Mouse (Mus musculus): ENCODE measurements around the gene Peli3. TPM values are rescaled to one million over a fixed set of nuclear protein-coding genes. Genes with fewer than 3 reads are reported as not detected.
"Not testable (repeated sequence)": the region's sequence is repeated elsewhere in the genome, so short reads cannot be mapped to it uniquely, and the experiment has no call there.

Gene Peli3
- 10 to 100 TPM in 1 of 26 experiments, 1 to 10 TPM in 25; 1.7 to 11.4 (median 5.2) TPM for total RNA-seq (2018; cell fraction: chromatin; rRNA removed)
- total RNA-seq (2018; cell fraction: cytosol; rRNA removed) = 1 to 10 TPM in 15 of 26 experiments, under 1 TPM in 11; 0.50 to 2.5 (median 1.1) TPM
- 1 to 10 TPM in 25 of 26 experiments, under 1 TPM in 1; 0.97 to 9.6 (median 3.2) TPM for total RNA-seq (2018; cell fraction: nucleus; rRNA removed)
- 0.82 to 2.1 TPM (median 1.7 TPM) in 3 replicates for polyA plus RNA-seq (2018)

GRCm38 (mm10) chr19:4942551-4943252 is at the start of gene Peli3:
Gene Peli3, minus strand, starts transcription at chr19:4943127.
- Histone ChIP-seq H3K27ac (no peak within 1 kb of the TSS), H3K36me3 (ENCODE audit: inconsistent target) (no peaks in the 10 kb centered on the region), H3K79me2 (ENCODE audit: inconsistent target) (no peaks in the 10 kb centered on the region), H3K4me3 (ENCODE audit: inconsistent target) (peak within 1 kb of the TSS; percentile 25)
- WGBS (ENCODE audit: missing documents) = 3% methylated on average over 50 of the region's 55 CpGs

- 18% methylated on average over 8 of the region's 8 CpGs for WGBS (ENCODE audit: missing documents)
- Histone ChIP-seq H3K79me2 (ENCODE audit: inconsistent target) (no peaks in the 10 kb centered on the region), H3K27ac (no peak overlapping the region), H3K36me3 (ENCODE audit: inconsistent target) (no peaks in the 10 kb centered on the region), H3K4me3 (ENCODE audit: inconsistent target) (no peak overlapping the region)
Measured at GRCm38 (mm10) chr19:4992371-4992770, 49.4 kb upstream of the Peli3 start.

GRCm38 (mm10) chr19:4990716-4991115 is 47.8 kb upstream of the Peli3 start:
- no peaks in the 10 kb centered on the region for H3K36me3 ChIP-seq (ENCODE audit: inconsistent target)
- 5% methylated on average over 22 of the region's 22 CpGs for WGBS (ENCODE audit: missing documents)
- no peak overlapping the region for H3K27ac ChIP-seq
- H3K4me3 ChIP-seq (ENCODE audit: inconsistent target) = no peak overlapping the region
- no peaks in the 10 kb centered on the region for H3K79me2 ChIP-seq (ENCODE audit: inconsistent target)

DNA sequence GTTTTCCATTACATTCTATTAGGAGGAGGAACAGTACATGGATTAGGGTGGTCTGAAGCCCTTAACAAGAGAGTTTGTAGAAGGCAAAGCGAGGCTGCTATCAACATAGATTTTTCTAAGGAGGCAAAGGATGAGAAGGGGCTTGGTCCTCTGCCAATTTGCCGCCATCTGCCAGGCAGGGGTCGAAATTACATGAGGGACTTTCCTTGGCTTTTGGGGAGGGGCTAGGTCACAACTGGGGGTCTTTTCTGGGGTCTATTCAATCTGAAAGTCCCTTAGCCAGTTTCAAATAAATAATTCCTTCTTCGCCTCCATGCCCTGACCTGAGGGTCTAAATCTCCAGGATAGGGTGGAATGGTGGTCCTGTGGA is 47.3 kb upstream of the Peli3 start, which contains the start of gene Npas4:
TSS of gene Npas4 (minus strand) at position 61 of the 370 bp plus-strand sequence.
- 27% methylated on average over 4 of the region's 4 CpGs for WGBS (ENCODE audit: missing documents)
- no peak within 1 kb of the TSS for H3K27ac ChIP-seq

DNA sequence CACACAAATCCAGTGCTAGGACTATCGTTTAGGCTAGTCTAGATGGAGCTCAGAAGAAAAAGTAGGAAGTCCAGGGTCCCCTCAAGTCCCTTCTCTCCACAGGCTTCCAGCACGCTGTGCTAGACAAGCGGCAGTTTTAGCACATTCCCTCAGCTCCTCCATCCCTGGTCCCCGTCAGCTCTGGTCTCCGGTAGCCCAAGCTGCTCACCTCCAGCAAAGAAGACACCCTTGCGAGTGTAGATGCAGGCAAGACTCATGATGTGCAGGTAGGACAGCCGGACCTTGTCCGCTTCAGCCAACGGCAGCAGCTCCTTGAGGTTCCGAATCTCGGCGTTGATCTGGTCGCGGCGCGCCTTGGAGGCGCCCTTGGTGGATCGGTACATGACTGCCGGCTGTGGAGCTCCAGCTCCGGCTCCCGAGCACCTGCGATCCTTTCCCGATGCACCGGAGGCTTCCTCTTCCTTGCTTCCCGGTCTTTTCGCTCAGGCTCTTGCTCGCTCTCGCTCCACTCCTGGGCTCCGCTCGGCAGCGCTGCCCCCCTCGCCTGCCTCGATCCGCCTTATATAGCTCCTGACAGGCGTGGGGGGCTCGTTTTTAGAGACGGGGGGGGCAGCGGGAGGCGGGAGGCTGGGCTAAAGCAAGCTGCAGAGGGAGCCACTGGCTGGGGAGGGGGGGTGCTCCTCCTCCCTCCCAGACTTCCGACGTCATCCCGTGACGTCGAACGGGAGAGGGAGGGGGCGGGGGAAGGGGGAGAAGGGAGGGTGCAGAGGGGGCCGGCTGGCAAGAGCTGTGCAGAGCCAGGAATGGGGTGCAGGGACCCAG is 46.7 kb upstream of the Peli3 start:
- 35% methylated on average over 42 of the region's 47 CpGs for WGBS (ENCODE audit: missing documents)
- no peaks in the 10 kb centered on the region for H3K79me2 ChIP-seq (ENCODE audit: inconsistent target)
- H3K27ac ChIP-seq = no peak overlapping the region
- H3K4me3 ChIP-seq (ENCODE audit: inconsistent target) = no peak overlapping the region
- H3K36me3 ChIP-seq (ENCODE audit: inconsistent target) = no peaks in the 10 kb centered on the region

More for the DNA sequence above, 47.3 kb upstream of the Peli3 start, which contains the start of gene Npas4:
- Histone ChIP-seq H3K36me3 (ENCODE audit: inconsistent target) (no peaks in the 10 kb centered on the region), H3K79me2 (ENCODE audit: inconsistent target) (no peaks in the 10 kb centered on the region), H3K4me3 (ENCODE audit: inconsistent target) (no peak within 1 kb of the TSS)

DNA sequence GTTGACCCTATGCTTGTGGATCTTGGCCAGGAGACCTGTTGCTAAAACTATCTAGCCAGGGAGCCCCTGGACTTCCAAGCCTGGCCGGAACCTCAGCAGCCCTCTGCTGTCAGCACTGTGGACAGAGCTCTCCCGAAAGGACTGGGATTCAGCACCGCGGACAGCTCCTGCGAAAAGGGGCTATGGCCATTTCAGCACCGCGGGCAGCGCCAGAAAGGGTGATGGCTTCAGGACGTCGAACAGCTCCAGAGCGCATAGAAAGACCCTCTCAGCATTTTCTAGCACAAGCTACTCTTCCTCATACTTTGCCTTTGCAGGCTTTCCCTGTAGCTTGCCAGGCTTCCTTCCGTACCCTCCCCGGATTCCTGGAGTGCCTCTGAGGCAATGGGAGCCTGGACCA is 46.1 kb upstream of the Peli3 start:
- no peaks in the 10 kb centered on the region for H3K36me3 ChIP-seq (ENCODE audit: inconsistent target)
- no peak overlapping the region for H3K4me3 ChIP-seq (ENCODE audit: inconsistent target)
- no peak overlapping the region for H3K27ac ChIP-seq
- H3K79me2 ChIP-seq (ENCODE audit: inconsistent target) = no peaks in the 10 kb centered on the region
- WGBS (ENCODE audit: missing documents) = 10% methylated on average over 13 of the region's 13 CpGs

- H3K4me3 ChIP-seq (ENCODE audit: inconsistent target) = no peak overlapping the region
- H3K36me3 ChIP-seq (ENCODE audit: inconsistent target) = no peaks in the 10 kb centered on the region
- no peak overlapping the region for H3K27ac ChIP-seq
- no peaks in the 10 kb centered on the region for H3K79me2 ChIP-seq (ENCODE audit: inconsistent target)
Measured at GRCm38 (mm10) chr19:4981767-4982166, 38.8 kb upstream of the Peli3 start.

- H3K27ac ChIP-seq = no peak overlapping the region
- H3K4me3 ChIP-seq (ENCODE audit: inconsistent target) = no peak overlapping the region
- no CpG with 5 or more reads among the region's 2 CpGs for WGBS (ENCODE audit: missing documents)
- peaks cover 26% of the 10 kb centered on the region; the same call in 1 of the 2 replicates for H3K36me3 ChIP-seq (ENCODE audit: inconsistent target)
- no peaks in the 10 kb centered on the region for H3K79me2 ChIP-seq (ENCODE audit: inconsistent target)
Measured at GRCm38 (mm10) chr19:4968236-4968635, 25.3 kb upstream of the Peli3 start.

GRCm38 (mm10) chr19:4961928-4962601 is 19.1 kb upstream of the Peli3 start, which contains the start of gene Mrpl11:
Gene Mrpl11, plus strand, starts transcription at chr19:4962147.
- H3K36me3 ChIP-seq (ENCODE audit: inconsistent target) = peaks cover 26% of the 10 kb centered on the region; the same call in 1 of the 2 replicates

DNA sequence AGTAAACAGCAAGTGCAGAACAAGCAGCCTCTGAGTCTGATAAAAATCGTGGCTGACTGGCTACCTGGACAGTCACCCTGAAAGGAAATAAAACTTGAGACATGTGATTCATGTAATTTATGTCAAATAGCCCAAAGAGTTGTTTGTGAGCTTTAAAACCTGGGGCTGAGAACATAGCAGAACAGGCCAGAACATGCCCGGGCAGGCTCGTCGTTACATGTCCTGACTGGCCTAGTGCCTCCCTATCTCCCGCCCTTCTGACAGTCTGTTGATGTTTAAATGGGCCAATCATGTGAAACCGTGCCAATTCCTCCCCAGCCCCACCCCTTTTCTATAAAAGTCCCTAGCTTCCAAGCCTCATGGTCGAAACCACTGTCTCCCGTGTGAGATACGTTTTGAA is 5.7 kb upstream of the Peli3 start:
- 92% methylated on average over 5 of the region's 9 CpGs for WGBS (ENCODE audit: missing documents)
- H3K36me3 ChIP-seq (ENCODE audit: inconsistent target); H3K27ac ChIP-seq; H3K79me2 ChIP-seq (ENCODE audit: inconsistent target); H3K4me3 ChIP-seq (ENCODE audit: inconsistent target): not testable (repeated sequence)

More at GRCm38 (mm10) chr19:4961928-4962601, 19.1 kb upstream of the Peli3 start, which contains the start of gene Mrpl11:
- Histone ChIP-seq H3K79me2 (ENCODE audit: inconsistent target) (no peaks in the 10 kb centered on the region), H3K4me3 (ENCODE audit: inconsistent target) (peak within 1 kb of the TSS; percentile 80), H3K27ac (peak within 1 kb of the TSS; percentile 78)
- 1% methylated on average over 34 of the region's 34 CpGs for WGBS (ENCODE audit: missing documents)

DNA sequence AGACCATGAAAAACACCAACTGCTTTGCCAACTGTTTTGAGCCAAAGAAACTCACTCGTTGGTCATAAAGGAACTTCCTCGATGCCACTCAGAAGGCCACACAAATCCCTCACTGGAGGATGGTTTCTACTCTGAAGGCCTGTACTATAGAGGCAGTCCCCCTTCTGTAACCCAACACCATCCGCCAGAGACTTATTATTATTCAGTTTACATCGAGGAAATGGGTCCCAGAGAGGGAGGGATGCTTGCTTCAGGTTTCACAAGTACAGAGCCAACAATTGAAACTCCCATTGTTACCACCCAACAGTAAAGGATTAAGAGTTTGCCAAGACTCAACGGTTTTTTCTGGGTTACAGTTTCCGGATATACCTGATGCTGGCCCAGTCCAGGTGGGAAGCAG is 2.6 kb upstream of the Peli3 start:
- WGBS (ENCODE audit: missing documents) = 48% methylated on average over 6 of the region's 6 CpGs
- no peaks in the 10 kb centered on the region for H3K36me3 ChIP-seq (ENCODE audit: inconsistent target)

DNA sequence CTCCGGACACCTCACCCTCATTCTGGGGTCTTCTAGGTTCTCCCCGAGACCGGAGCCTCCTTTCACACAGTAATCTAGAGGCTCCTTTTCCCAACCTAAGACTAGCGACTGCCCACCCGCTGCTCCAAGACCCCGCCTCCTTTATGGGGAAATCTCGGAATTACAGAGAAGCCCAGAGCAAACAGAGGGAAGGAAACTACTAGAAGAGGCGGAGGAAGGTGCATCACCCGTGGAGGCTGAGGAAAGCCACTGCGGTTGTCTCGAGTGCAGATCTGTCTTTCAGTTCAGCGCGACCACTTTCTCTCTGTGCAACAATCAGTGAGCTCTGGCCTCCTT is 294 bp upstream of the Peli3 start:
- Histone ChIP-seq H3K4me3 (ENCODE audit: inconsistent target) (peak overlapping the region; percentile 25), H3K27ac (no peak overlapping the region), H3K36me3 (ENCODE audit: inconsistent target) (no peaks in the 10 kb centered on the region), H3K79me2 (ENCODE audit: inconsistent target) (no peaks in the 10 kb centered on the region)
- 10% methylated on average over 13 of the region's 13 CpGs for WGBS (ENCODE audit: missing documents)

More for the DNA sequence above, 2.6 kb upstream of the Peli3 start:
- Histone ChIP-seq H3K4me3 (ENCODE audit: inconsistent target) (no peak overlapping the region), H3K27ac (no peak overlapping the region), H3K79me2 (ENCODE audit: inconsistent target) (no peaks in the 10 kb centered on the region)

DNA sequence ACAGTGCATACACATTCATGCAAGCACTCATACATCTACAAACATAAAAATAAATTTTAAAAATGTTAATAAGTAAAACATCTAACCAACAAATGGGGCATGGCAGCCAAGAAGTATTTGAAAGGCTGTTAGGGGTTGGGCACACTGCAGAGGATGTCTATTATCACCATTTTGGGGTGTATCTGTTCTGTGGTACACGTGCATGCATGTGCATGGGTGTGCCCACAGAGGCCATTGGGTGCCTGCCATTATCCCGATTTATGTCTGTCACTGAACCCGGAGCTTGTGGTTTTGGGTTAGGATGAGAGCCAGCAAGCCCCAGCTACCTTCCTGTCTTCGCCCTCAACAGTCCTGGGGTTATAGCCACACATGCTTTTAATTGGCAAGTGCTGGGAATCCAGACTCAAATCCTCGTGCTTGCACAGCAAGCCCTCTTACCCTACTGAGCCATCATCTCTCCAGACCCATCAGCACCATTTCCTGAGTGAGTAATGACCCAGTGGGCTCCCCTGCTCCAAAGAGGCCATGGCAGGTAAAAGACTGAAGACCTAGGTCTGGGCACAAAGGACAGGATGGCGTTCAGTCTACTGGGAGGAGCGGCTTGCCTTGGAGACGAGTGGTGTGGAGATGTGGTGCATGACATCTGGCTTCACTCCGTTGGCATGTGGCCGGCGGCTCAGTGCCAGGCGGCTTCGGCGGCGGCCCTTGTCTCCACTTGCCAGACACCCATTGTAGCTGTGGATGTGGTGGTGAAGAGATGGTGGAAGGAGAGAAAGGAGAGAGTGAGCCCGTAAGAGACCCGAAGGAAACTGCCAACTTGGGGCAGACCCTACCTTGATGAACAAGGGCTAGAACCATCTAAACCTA is 5.2 kb downstream of the Peli3 start:
- no peaks in the 10 kb centered on the region for H3K79me2 ChIP-seq (ENCODE audit: inconsistent target)
- 63% methylated on average over 17 of the region's 17 CpGs for WGBS (ENCODE audit: missing documents)
- no peaks in the 10 kb centered on the region for H3K36me3 ChIP-seq (ENCODE audit: inconsistent target)
- H3K4me3 ChIP-seq (ENCODE audit: inconsistent target) = no peak overlapping the region
- no peak overlapping the region for H3K27ac ChIP-seq

GRCm38 (mm10) chr19:4936896-4937295 is 6.0 kb downstream of the Peli3 start:
- H3K36me3 ChIP-seq (ENCODE audit: inconsistent target) = no peaks in the 10 kb centered on the region
- H3K79me2 ChIP-seq (ENCODE audit: inconsistent target) = no peaks in the 10 kb centered on the region
- H3K27ac ChIP-seq = no peak overlapping the region
- WGBS (ENCODE audit: missing documents) = 89% methylated on average over 2 of the region's 2 CpGs
- no peak overlapping the region for H3K4me3 ChIP-seq (ENCODE audit: inconsistent target)
